Mouse (Mus musculus) limb, embryonic 14.5 days (tissue): ENCODE data around the gene Chrnb1. TPM values are rescaled to one million over a fixed set of nuclear protein-coding genes. Genes with fewer than 3 reads are reported as not detected.

Experiments used
- ATAC-seq: fragments of 200-750 bp; cut with Nextera tagmentation; 2 replicates; pipeline ENCODE4 v1.8.0; 2017; ENCODE audit warnings: low read depth, moderate number of reproducible peaks, moderate TSS enrichment; ENCODE audit not compliant: low FRiP score
- DNase-seq: peaks from one replicate; pipeline ENCODE4 v3.0.0-alpha.2; 2015; ENCODE audit warnings: low spot score
- H3K27ac ChIP-seq: fragments of 300-500 bp; sonication (generic); replicated peaks from 2 replicates; pipeline ENCODE4 v1.5.1; 2014; ENCODE audit warnings: low read depth, mild to moderate bottlenecking, low read length, moderate library complexity, mixed read lengths
- H3K27me3 ChIP-seq: fragments of 300-500 bp; sonication (generic); 2 replicates; pipeline ENCODE4 v1.6.1; 2014; ENCODE audit warnings: low read length, mixed read lengths; ENCODE audit not compliant: control insufficient read depth, insufficient read depth
- H3K36me3 ChIP-seq: fragments of 300-500 bp; sonication (generic); 2 replicates; pipeline ENCODE4 v1.6.1; 2014; ENCODE audit warnings: mild to moderate bottlenecking, low read length, moderate library complexity, mixed read lengths; ENCODE audit not compliant: control insufficient read depth, insufficient read depth
- H3K4me1 ChIP-seq: fragments of 300-500 bp; sonication (generic); 2 replicates; pipeline ENCODE4 v1.6.1; 2014; ENCODE audit warnings: antibody characterized with exemption, low read length, mixed read lengths; ENCODE audit not compliant: control insufficient read depth, insufficient read depth
- H3K4me2 ChIP-seq: fragments of 300-500 bp; sonication (generic); replicated peaks from 2 replicates; pipeline ENCODE4 v1.6.1; 2014; ENCODE audit warnings: low read depth, mild to moderate bottlenecking, low read length, moderate library complexity; ENCODE audit not compliant: severe bottlenecking
- H3K4me3 ChIP-seq: fragments of 300-500 bp; sonication (generic); replicated peaks from 2 replicates; pipeline ENCODE4 v1.5.1; 2014; ENCODE audit warnings: low read length
- H3K9ac ChIP-seq: fragments of 300-500 bp; sonication (generic); 2 replicates; pipeline ENCODE4 v1.6.1; 2014; ENCODE audit warnings: mild to moderate bottlenecking, low read depth, low read length, moderate library complexity; ENCODE audit not compliant: severe bottlenecking
- H3K9me3 ChIP-seq: fragments of 300-500 bp; sonication (generic); 2 replicates; pipeline ENCODE4 v1.6.1; 2016; ENCODE audit warnings: low read length; ENCODE audit not compliant: control insufficient read depth
- POLR2A ChIP-seq: fragments of 200-500 bp; IDR thresholded peaks from 2 replicates; pipeline ENCODE4 v1.8.0; 2012; ENCODE audit warnings: inconsistent platforms, mild to moderate bottlenecking, moderate library complexity, borderline replicate concordance; ENCODE audit not compliant: insufficient read depth, insufficient read length; ENCODE audit errors: extremely low read depth
- WGBS: fragments of 180-500 bp; shearing (Covaris S2); extraction: QIAGEN DNeasy Blood & Tissue Kit; methylation state at CpG from one replicate; pipeline ENCODE4 v1.1.7; 2014; 5-methylcytosine and 5-hydroxymethylcytosine counted together
- polyA plus RNA-seq, 2 experiments: library from polyadenylated mRNA; depleted of rRNA in 1 of 2; stranded (reverse) in 1 of 2; unstranded in 1 of 2; fragments of >200 nt; fragmentation: Nextera tagmentation in 1 of 2; extraction: Ambion mirVana in 1 of 2; gene quantifications; 2 replicates each; pipeline versions ENCODE4 v1.2.1 to v1.2.3; 2012 to 2014

Gene Chrnb1
- polyA plus RNA-seq, 2 experiments: 19.0 to 69.4 TPM

DNA sequence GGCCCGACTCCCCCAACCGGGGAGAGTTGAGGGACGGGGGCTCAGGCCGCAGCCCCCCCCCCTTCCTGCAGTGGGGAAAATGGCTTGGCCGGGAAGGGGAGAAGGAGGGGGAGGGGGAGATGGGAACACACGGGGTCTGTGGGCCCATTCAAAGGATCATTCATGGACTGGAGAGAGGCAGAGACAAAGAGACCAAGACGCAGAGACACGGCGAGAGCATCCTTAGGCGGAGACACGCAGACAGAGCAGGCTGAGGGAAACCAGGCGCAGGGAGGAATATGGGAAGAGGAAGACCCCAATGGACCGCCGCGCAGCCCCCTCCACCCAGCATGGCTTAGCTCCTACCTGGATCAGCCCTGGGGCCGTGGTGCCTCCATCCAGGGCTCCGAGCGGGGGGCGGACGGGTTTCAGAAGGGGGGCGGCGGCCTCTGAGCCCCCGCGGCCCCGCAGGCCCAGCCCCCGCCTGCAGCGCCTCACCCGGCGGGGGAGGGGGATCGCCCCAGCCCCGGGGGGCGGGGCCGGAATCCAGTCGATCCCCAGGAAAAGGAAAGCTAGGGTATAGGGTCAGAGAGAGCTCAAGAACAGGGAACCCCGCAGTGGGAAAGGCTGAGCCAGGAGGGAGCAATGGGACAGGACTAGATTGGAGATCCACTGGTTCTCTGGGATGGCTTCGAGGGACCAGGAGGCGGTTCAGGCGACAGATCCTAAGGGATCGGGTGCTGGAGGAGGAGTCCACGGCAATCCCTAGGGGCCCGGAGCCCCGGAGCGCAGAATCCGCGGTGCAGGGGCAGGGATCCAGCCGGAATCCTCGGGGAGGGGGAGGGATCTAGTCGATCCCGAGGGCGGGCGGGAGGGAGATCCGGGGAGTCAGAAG lies 41.2 kb upstream of the Chrnb1 start:
- Histone ChIP-seq H3K27me3 (peaks cover 5% of the 10 kb centered on the region; the same call in 1 of the 2 replicates), H3K4me2 (peak overlapping the region; percentile 95), H3K4me3 (peak overlapping the region; percentile 73), H3K36me3 (peaks cover 24% of the 10 kb centered on the region), H3K9ac (peak overlapping the region; percentile 71), H3K4me1 (peaks cover 37% of the 10 kb centered on the region), H3K27ac (peak overlapping the region; percentile 79), H3K9me3 (no peaks in the 10 kb centered on the region)
- no peak for TF ChIP-seq POLR2A
- peak; percentile 37 for DNase-seq
- WGBS: 1% methylated on average over 38 of the region's 52 CpGs
- ATAC-seq: no peak

DNA sequence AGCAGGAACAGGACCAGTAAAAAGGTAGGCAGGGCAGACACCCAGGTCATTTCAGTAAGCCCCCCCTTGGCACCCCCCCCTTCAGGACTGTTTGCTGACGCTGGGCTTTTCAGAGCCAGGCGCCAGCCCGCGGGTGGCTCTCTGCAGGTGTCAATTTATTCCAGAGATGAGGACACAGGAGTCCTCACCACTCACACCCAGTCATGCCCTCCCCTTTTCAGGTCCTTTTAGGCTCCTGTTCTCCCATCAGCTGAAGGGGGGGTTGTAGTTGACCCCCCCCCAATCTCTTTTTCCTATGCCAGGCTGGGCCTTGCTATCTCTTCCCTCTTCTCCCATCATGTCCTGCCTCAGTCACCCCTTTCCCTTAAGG lies 40.2 kb upstream of the Chrnb1 start:
- WGBS: 10% methylated on average over 4 of the region's 4 CpGs
- Histone ChIP-seq H3K36me3 (peaks cover 31% of the 10 kb centered on the region), H3K4me3 (peak overlapping the region; percentile 73), H3K4me1 (peaks cover 37% of the 10 kb centered on the region), H3K9ac (peak overlapping the region; percentile 71), H3K27ac (no peak overlapping the region), H3K4me2 (peak overlapping the region; percentile 95), H3K9me3 (no peaks in the 10 kb centered on the region), H3K27me3 (peaks cover 5% of the 10 kb centered on the region; the same call in 1 of the 2 replicates)
- no peak for TF ChIP-seq POLR2A
- DNase-seq (no peak), ATAC-seq (no peak)

- WGBS: 14% methylated on average over 9 of the region's 9 CpGs
- H3K4me1 ChIP-seq: peaks cover 37% of the 10 kb centered on the region
- H3K9me3 ChIP-seq: no peaks in the 10 kb centered on the region
- ATAC-seq: no peak
- peak overlapping the region; percentile 95 for H3K4me2 ChIP-seq
- H3K27ac ChIP-seq: no peak overlapping the region
- no peak for TF ChIP-seq POLR2A
- DNase-seq: peak; percentile 7
- peak overlapping the region; percentile 73 for H3K4me3 ChIP-seq
- H3K27me3 ChIP-seq: peaks cover 5% of the 10 kb centered on the region; the same call in 1 of the 2 replicates
- H3K36me3 ChIP-seq: peaks cover 33% of the 10 kb centered on the region
- peak overlapping the region; percentile 71; the same call in 1 of the 2 replicates for H3K9ac ChIP-seq
Observed at GRCm38 (mm10) chr11:69835326-69835965, 39.7 kb upstream of the Chrnb1 start.

DNA sequence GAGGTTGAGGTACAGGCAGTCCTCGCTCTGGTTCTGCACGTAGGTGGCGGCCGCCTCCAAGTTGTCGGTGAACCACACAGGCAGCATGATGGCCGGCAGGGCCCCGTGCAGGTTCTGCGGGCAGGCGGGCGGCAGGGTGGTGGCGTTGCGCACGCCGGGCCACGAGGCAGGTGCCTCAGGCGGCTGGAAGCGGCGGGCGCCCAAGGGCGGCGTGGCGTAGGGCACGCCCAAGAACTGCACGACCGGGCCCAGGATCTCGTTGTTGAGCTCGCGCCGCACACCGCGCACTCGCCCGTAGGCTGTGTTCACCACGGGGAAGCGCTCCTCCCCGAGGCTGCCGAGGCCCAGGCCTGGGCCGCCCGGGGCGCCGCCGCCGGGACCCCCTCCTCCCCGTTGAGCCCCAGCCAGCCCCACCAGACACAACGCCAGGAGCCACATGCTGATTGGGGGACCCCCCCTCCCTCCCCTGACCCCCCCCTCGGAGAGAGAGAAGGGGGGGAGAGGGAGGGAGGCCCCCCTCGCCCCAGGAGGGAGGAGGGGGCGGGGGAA lies 38.3 kb upstream of the Chrnb1 start:
- no peak overlapping the region for H3K27ac ChIP-seq
- ATAC-seq: no peak
- peak; percentile 21 for DNase-seq
- peak overlapping the region; percentile 68 for H3K9ac ChIP-seq
- no peak for TF ChIP-seq POLR2A
- peak overlapping the region; percentile 95 for H3K4me2 ChIP-seq
- H3K9me3 ChIP-seq: no peaks in the 10 kb centered on the region
- peaks cover 5% of the 10 kb centered on the region; the same call in 1 of the 2 replicates for H3K27me3 ChIP-seq
- peaks cover 31% of the 10 kb centered on the region for H3K4me1 ChIP-seq
- peak overlapping the region; percentile 73 for H3K4me3 ChIP-seq
- peaks cover 34% of the 10 kb centered on the region for H3K36me3 ChIP-seq
- WGBS: 7% methylated on average over 43 of the region's 48 CpGs

DNA sequence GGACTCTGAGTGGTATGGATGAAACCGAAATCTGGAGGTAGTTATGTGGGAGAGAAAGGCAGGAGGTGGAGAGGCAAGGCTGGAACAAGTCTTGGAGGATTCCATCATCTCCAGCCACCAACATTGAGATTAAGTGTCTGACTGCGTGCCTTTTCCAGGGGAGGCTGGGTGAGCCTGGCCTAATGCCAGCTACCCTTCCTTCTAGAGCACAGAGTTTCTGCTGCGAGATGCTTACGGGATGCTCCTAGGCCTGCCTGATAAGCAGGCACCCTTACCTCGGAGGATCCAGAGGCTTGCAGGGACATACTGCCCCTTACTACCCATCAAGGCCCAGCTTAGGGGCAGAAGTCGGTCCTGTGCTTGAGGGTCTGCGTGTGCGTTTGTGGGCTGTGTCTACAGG lies 37.8 kb upstream of the Chrnb1 start:
- no peak for TF ChIP-seq POLR2A
- WGBS: 61% methylated on average over 8 of the region's 8 CpGs
- H3K27me3 ChIP-seq: peaks cover 5% of the 10 kb centered on the region; the same call in 1 of the 2 replicates
- H3K4me2 ChIP-seq: peak overlapping the region; percentile 95
- no peaks in the 10 kb centered on the region for H3K9me3 ChIP-seq
- DNase-seq (no peak), ATAC-seq (no peak)
- H3K4me3 ChIP-seq: peak overlapping the region; percentile 73
- peaks cover 30% of the 10 kb centered on the region for H3K4me1 ChIP-seq
- no peak overlapping the region for H3K27ac ChIP-seq
- H3K9ac ChIP-seq: peak overlapping the region; percentile 68
- H3K36me3 ChIP-seq: peaks cover 37% of the 10 kb centered on the region
